Mouse (Mus musculus) cerebral cortex, adult 2 months (tissue): ENCODE measurements around the gene Insc.

Source experiments
- WGBS: fragments of 180-500 bp; shearing (Covaris S2); methylation state at CpG from one replicate; pipeline ENCODE4 v1.1.7; 2018; 5-methylcytosine and 5-hydroxymethylcytosine counted together

The Insc gene

DNA sequence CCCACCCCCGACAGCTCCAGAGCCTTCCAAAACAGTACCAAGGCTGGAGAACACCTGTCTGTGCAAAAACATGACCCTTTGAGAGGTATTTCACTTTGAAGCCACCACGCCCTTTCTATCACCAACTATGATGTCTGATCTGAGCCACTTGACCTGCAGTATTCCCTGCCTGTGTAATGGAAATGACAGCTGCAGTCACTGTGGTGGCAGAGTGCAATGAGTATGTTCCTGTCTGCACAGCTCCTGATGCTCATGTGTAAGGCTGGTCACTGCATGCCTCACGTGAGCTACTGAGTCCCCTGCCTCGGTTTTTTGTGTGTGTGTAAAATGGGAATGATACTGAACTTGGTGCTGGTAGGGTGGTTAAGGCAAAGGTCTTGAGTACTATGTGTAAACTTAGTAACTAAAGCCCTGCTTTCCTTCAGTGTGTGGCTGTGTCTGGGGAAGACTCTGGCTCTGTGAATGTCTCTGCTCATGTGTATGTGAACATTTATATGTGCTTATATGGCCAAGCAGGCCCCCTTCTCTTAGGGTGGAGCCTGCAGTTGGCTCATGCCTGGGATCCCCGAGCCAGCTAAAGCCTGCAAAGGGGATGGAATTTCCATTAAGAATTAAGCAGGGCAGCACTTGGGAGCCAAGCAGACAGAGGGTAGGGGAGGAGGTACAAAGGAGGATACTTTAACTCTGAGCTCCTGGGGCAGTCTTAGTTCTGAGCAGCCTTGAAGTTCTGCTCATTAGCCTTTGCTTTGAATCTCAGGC is at the start of gene Insc:
Gene Insc (plus strand): TSS at position 673 of the 759 bp plus-strand sequence.
- WGBS = 85% methylated on average over 5 of the region's 5 CpGs

DNA sequence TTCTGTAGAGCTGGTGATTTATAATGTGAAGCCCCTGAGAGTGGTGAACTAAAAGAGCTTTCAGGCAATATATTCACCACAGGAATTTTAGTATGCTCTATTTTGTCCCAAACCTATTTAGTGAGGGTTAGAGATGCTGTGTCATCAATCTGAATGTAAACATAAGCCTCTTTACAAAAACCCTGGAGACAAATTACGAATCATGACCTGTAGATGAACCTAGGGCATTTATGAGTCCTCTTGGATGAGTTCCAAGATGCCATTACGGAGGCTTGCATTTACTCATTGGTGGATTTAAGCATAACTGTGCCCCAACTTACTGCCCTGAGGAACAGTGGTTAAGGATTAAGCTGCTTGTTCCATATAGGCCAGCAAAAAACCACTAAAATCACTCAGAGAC is 42.6 kb upstream of the Insc start:
- WGBS = 58% methylated on average over 2 of the region's 2 CpGs

DNA sequence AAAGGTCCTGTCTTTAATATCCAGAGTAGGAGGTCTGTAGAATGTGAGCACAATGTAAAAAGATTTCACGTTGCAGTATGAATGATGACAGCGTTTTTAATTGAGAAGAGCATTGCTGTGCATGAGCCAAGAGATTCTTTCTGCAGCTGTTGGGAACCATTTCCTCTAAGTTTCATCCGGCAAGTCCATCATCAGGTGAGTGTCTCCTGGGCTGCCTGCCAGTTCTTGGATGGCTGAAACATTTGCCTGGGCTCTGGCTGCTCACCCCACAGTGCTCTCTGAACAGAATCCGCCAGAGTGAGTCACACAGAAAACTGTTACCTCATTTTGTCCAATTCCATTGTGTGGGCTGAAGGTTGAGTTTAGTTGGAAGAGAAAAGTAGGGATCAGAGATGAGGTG is 36.8 kb upstream of the Insc start:
- WGBS = 53% methylated on average over 4 of the region's 4 CpGs

DNA sequence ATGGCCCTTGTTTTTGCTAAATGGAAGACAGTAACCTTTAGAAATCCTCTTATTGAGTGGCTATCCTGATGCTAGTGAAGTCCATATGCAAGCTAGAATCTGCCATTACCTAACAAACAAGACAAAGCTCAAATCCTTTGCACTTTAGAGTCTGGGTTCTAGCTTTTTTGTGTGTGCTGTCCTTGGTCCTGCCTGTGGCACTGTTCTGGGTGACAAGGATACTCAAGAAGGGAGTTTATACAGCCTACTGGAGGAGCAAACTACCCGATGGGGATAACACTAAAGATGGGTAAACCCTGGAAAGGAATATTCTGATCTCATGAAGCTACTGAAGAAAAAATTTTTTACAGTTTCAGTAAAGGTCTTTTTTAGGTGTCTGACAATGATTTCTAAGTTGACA is 36.1 kb upstream of the Insc start:
- WGBS = 87% methylated on average over 1 of the region's 1 CpGs

DNA sequence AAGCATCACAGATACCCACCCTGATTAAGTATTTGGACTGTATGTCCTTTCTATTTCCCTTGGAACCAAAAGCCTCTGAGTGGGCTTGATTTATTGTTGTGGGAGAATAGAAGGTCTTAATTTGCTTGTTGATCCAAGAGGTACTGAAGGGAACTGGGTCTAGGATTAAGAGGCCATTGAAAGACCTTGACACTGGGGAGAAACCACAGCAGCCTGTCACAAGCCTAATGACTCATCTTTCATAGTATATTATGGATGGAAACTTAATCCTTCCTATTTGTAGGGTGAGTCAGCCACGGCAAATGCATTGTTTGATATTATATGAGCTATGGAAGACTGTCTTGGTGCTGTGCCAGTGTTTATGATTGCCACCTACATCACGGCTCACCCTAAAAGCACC is 33.1 kb upstream of the Insc start:
- WGBS = 85% methylated on average over 2 of the region's 2 CpGs

DNA sequence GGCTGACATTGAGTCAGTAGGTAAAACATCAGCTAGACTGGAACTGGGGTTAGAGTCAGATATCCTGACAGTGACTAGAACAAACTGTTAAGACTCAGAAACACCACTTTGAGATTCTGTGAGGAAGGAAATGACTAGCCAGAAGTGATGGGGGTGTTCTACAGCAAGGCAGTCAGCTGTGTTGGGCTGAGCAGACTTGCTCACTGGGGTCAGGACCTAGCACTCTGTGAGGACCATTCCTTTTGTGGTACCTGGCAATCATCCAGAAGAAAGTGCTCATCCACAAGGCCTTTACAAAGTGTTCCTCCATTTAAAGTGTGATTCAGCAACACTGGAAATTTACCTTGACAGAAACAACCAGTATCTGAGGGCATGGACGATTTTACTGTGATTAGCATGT is 31.0 kb upstream of the Insc start:
- 81% methylated on average over 1 of the region's 1 CpGs for WGBS

DNA sequence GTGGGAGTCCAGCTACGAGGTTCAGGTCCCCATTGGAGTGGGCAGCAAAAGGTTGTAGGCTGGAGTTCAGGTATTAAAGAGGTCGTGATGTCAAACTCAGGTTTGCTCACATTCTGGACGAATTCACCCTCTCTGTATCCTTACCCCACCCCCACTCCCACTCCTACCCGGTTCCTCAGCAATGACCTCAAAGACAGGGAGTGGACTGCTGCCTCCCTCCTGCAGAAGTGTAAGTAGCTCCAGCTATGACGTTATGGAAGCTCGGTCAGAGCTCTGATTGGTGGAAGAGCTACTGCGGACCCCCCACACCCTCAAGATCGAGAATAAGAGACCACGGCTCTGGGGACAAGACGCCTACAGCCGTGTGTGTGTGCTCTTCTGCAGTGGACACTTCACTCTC is 25.2 kb upstream of the Insc start, which contains the start of gene Calcb:
Gene Calcb (plus strand): TSS at position 344 of the 400 bp plus-strand sequence.
- 2% methylated on average over 11 of the region's 11 CpGs for WGBS

DNA sequence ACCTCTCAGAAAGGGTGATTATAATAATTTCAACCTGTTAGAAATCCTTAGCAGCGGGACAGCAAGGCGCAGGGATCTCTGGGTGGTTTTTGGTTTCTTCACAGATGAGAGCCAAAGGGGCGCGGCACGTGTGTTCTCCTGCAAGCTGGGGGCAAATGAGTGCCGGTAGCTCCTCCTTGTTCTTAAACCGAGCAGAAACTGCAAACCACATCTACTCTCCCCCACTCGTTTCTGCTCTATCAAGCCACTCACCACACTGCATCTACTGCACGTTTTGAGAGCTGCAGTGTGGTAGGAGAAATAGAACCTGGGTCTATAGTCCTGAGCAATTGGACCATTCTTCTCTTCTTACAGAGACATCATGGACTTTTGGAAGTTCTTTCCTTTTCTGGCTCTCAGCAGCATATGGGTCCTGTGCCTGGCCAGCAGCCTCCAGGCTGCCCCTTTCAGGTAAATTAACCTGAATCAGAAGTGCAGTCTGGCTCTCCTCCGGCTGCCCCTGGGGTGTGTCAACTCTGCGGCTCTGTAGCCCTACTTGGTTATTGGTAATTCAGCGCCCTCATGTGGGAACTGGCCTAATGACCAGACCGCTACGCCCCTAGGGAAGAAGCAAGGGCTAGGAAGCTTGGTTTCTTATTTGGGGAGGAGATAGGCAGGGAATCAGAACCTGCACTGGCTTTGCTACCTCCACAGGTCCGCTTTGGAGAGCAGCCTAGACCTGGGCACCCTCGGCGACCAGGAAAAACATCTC is 23.9 kb upstream of the Insc start:
- WGBS = 16% methylated on average over 17 of the region's 17 CpGs

DNA sequence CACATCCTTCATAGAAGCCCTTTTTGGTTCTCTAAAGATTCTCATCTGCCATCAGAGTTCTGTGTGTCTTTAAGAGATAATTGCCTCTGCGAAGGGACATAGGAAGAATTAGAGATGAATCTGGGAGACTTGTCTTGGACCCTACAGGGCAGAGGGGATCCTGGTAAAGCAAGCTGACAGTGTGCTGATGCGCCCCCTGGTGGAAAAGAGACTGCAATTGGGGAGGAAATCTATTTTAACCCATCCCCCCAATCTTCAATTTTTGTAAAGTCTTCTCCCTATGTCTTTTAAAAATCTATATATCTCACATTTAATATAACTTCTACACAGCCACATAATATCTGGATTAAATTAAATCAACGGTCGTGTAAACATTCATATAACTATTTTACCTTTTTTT is 13.8 kb upstream of the Insc start:
- WGBS = 68% methylated on average over 4 of the region's 4 CpGs

DNA sequence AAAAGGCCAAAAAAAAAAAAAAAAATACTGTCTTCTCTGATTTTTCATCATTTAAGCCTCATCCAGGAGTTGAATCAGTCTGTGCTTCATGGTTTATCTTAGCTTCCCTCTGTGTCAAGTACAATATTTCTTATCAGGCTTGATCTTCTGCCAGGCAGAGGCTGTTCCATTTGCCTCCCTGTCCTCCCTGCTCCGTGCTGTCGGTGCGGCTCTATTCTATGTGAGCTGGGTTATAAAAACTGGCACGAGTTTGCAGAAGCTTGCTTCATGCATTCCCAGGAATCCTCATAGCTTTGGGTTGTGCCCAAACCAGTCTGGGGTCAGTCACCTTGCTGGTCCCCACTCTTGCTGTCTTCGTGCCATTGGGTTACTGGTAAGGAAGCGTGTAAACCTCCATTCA is 12.3 kb upstream of the Insc start:
- WGBS = 85% methylated on average over 6 of the region's 6 CpGs

DNA sequence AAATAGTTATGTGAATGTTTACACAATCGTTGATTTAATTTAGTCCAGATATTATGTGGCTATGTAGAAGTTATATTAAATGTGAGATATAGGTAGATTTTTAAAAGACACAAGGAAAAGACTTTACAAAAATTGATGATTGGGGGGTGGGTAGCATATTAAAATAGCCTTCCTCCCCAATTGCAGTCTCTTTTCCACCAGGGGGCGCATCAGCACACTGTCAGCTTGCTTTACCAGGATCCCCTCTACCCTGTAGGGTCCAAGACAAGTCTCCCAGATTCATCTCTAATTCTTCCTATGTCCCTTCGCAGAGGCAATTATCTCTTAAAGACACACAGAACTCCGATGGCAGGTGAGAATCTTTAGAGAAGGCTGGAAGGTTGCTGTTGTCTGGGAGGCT is 11.8 kb upstream of the Insc start:
- 39% methylated on average over 4 of the region's 4 CpGs for WGBS

DNA sequence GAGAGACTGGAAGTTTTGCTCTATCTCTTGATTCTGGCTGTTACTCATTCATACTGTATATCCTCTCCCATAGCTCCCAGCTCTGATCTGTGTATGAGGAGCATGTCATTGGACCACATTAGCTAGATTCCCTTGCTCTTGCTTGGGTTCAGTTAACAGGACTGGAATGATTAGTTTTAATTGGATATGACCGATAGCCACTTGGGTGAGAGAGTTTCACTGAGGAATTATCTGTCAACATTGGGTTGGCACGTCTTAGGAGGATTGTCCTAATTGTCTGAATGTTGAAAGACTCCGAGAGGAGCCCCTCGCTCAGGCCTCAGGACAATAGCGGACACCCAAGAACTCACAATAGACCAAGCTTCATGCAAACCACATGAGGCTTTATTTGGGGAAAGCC is 7.2 kb upstream of the Insc start:
- 85% methylated on average over 5 of the region's 5 CpGs for WGBS

DNA sequence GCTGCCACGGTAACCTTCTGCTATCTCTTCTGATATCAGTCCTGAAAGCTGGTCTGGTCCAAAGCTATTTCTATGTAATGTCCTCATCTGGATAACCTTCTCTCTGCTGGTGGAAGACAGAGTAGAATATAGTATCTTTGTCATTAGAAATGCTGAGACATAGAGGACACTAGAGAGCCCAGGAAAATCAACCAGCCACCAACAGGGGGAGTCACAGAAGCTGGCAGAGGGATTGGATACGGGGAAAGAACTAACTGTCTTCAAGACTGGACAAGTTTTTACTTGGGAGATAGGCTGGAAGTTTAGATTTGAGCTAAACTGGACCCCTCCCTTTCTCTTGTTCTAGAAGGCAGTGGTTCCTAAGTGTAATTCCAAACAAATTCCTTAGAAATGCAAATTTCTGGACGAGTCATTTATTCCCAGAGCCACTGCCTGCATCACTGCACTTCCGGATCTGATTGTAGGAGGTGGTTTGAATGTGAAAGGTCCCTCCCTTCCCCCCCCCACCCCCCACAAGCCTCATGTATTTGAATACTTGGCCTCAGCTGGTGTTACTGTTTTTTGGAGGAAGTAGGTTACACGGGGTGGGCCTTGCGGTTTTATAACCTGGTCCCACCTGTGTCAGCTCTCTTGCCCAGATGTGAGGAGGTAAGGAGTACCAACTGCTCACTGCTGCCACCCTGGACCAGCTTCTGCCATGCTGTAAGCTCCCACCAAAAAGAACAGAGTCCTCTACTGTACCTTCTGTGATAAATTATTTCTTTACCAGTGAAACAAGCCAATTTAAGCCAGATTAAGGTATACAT is 2.9 kb upstream of the Insc start:
- WGBS = 53% methylated on average over 6 of the region's 6 CpGs

DNA sequence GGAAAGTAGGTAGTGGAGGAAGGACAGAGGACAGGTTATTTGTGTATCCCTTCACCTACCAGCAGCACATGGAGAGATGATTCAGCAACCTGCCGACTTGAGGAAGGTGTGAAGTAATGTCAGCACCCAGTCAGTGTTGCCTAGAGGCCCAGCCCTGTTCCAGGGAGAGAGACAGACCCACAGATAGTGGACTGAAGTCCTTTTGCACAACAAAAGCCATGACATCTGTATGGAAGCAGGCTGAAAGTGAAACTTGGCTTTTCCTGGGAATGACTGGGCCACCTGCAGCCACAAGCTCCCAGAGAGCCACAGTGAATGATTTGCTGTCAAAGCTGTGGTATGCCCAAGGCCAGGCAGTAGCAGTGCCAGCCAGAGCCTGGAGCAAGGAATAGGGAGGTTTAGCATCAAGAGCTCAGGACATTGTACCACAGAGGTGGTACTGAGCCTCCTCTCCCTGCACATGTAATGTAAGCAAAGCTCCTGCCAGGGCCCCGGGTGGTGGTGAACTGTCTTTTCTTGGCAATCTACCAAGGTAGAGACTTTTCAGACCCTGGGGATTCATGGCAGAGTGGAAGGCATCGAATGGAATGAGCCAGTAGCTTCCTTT is 1.2 kb downstream of the Insc start:
- WGBS = 57% methylated on average over 3 of the region's 3 CpGs

DNA sequence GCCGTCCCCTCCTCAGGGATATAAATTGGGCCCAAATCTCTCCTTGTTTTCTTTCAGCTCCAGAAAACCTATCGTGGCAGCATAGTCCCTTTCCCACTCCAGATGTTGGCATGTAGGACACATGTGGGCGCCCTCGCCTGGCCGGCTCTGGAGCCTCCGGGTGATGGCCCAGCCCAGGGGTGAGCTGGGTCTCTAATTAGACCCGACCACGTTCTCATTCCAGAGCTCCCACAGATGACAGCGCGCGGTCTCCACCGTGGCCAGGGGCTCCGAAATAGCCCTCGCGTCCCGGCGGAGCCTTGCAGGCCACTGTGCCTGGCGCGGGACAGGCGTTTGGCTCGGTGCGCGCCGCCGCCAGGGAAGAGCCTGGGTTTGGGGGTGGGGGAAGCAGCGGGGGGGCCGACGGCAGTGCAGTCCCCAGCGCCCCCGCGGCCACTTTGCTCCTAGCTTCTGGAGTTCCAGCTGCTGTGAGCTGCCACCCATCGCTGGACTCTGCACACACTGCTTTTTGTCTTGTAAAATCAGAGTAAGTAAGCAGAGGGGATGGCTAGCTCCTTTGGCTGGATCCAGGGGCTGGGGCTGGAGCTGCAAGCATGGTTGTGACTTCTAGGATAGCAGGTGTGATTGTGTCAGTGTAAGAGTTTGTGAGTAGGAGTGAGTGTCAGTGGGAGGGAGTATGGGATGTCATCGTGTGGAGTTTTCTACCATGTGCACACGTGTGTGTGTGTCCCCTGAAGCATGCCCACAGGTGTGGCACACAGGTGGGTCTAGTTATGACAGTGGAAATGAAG is 2.2 kb downstream of the Insc start:
- 9% methylated on average over 34 of the region's 34 CpGs for WGBS

DNA sequence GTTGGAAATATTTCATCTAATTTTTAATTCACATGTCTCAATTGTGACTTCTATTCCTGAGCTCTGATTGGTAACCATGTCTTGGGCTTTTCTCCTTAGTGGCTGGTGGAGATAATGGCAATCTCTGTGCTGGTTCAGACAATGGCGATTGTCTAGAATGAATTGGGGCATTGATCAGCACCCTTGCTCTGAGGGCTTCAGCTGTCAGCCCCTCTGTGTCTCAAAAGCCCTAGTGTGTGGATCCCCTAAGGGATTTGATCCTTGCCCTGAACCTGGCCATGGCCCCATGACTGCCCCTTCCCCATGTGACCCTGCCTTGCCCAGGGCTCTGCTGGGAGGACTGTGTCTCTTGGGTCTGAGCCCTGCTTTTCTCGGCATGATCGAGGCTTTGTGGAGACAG is 4.1 kb downstream of the Insc start:
- WGBS = 64% methylated on average over 3 of the region's 3 CpGs

DNA sequence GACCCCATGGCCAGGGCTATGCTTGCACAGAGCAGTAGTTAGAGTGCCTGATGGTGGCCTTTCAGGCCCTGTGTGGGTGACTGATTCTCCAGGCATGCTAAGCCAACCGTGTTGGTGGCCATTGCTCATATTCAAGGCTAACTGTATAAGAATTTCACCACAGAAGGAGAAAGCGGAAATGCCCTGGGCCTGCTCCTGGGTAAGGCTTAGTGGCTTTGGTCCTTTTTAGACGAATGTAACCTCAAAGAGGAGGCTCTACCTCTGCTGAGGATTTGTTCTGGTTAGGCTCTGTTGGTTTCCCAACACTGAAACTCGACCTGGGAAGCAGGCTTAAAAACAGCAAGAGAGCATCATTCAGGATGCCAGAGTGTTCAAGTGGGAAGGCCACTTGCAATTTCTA is 4.7 kb downstream of the Insc start:
- WGBS = 73% methylated on average over 4 of the region's 4 CpGs

DNA sequence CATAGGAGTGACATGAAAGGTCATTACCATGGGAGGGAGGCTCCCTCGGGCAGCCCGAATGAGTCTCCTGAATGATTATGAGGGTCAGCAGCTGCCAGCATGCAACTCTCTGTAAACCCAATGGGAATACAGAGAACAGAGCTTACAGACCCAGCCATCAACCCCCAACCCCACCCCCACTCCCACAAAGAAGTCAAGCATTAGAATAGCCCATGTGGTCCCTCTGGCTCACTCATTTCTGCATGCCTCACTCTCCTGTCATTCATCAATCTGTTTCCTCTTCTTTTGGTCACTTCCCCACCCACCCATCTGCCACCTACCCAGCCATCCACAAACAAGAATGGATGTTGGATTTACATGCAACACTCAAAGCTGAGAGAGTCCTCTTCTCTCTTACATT is 10.0 kb downstream of the Insc start:
- 73% methylated on average over 2 of the region's 2 CpGs for WGBS

DNA sequence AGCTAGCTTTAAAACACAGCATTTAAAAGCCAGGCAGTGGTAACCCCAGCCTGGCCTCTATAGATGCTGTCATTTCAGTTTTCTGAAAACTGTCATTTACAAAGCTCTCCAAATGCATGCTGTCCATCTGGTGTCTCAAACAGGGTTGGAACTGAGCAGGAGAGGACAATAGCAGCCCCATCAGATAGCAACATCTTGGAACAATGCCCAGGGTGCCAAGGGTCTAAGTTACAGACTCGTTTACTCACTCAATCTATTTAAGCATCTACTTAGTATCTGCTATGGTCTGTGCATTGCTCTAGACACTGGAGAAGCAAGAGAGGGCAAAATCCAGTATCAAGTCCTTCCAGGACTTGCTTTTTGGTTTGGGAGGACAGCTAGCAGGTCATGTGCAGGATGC is 10.7 kb downstream of the Insc start:
- 61% methylated on average over 1 of the region's 1 CpGs for WGBS

DNA sequence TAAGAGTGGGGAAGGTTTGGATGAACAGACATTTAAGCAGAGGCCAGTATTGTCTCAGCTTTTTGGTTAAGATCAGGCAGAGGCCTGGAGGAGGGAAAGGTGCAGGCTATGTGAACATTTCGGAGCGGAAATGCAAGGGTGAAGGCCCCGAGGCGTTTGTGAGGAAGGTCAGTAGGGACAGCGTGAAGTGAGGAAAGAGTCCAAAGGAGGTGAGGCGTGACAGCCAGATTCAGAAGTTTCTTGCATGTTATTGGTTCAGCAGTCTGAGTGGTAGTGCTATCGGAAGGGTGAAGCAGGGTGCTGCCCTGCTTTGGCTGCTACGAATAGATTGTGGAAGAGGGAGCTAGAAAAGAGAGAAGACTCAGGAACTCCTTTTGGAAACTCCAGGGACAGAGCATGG is 11.1 kb downstream of the Insc start:
- 92% methylated on average over 8 of the region's 8 CpGs for WGBS

DNA sequence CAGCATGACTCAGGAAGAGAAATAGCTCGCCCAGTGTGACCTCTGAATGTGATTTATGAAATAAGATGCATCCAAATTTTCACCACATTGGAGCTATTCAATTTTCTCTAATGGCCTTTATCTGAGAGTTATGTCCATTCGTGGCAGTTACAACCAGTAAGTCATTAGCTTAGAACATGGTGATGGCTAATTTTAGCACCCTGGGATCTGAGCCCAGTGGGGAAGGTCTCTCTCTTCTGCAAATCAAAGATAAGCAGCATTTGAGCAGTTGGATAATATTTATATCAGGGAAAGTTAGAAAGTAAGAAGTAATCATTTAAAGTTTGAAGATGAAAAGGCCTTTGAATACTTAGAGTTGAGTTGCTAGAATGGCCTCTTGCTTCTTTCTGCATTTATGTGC is 19.2 kb downstream of the Insc start:
- 69% methylated on average over 2 of the region's 2 CpGs for WGBS
